Mouse (Mus musculus) ES-CJ7 (cell line): ENCODE results near the gene Zpr1.
"Not testable (repeated sequence)": the region's sequence is repeated elsewhere in the genome, so short reads cannot be mapped to it uniquely, and the experiment has no call there.

Experiments
- DNase-seq: peaks from one replicate; pipeline ENCODE4 v3.0.0; 2011; ENCODE audit warnings: low read depth, low spot score

The Zpr1 gene

GRCm38 (mm10) chr9:46261131-46261530 lies 11.7 kb upstream of the Zpr1 start:
- DNase-seq = no peak

- DNase-seq = no peak
Measured at GRCm38 (mm10) chr9:46268343-46268873, 4.5 kb upstream of the Zpr1 start, which contains the start of gene Apoa5. TSS of gene Apoa5 (plus strand) at chr9:46268633.

GRCm38 (mm10) chr9:46269125-46269524 lies 3.7 kb upstream of the Zpr1 start:
- DNase-seq = no peak

- no peak for DNase-seq
Measured at GRCm38 (mm10) chr9:46270782-46271181, 2.1 kb upstream of the Zpr1 start.

GRCm38 (mm10) chr9:46272070-46272469 lies 794 bp upstream of the Zpr1 start:
- DNase-seq = no peak

- DNase-seq = no peak
Measured at GRCm38 (mm10) chr9:46274494-46274893, 1.6 kb downstream of the Zpr1 start.

- DNase-seq = peak; percentile 93
Measured at GRCm38 (mm10) chr9:46282631-46283436, 10.0 kb downstream of the Zpr1 start, which contains the start of gene Bud13. TSS of gene Bud13 (plus strand) at chr9:46283008.

- DNase-seq = no peak
Measured at GRCm38 (mm10) chr9:46298381-46298780, 25.5 kb downstream of the Zpr1 start.

GRCm38 (mm10) chr9:46302142-46302541 lies 29.3 kb downstream of the Zpr1 start:
- DNase-seq = peak; percentile 73

- DNase-seq = peak; percentile 87
Measured at GRCm38 (mm10) chr9:46309121-46309520, 36.3 kb downstream of the Zpr1 start.

- DNase-seq = peak; percentile 88
Measured at GRCm38 (mm10) chr9:46314507-46314906, 41.6 kb downstream of the Zpr1 start.

- no peak for DNase-seq
Measured at GRCm38 (mm10) chr9:46314921-46315320, 42.1 kb downstream of the Zpr1 start.

GRCm38 (mm10) chr9:46315807-46316365 lies 43.0 kb downstream of the Zpr1 start:
- no peak for DNase-seq

GRCm38 (mm10) chr9:46316388-46316787 lies 43.5 kb downstream of the Zpr1 start:
- no peak for DNase-seq

- DNase-seq = no peak
Measured at GRCm38 (mm10) chr9:46316909-46317308, 44.0 kb downstream of the Zpr1 start.

- peak; percentile 48 for DNase-seq
Measured at GRCm38 (mm10) chr9:46317957-46318356, 45.1 kb downstream of the Zpr1 start.

GRCm38 (mm10) chr9:46319886-46320285 lies 47.0 kb downstream of the Zpr1 start, which contains the start of gene 4931429L15Rik:
TSS of gene 4931429L15Rik (minus strand) at chr9:46319986.
- DNase-seq = not testable (repeated sequence)

- DNase-seq = no peak
Measured at GRCm38 (mm10) chr9:46320461-46320860, 47.6 kb downstream of the Zpr1 start.

- DNase-seq = peak; percentile 45
Measured at GRCm38 (mm10) chr9:46326694-46327405, 54.0 kb downstream of the Zpr1 start.

GRCm38 (mm10) chr9:46327706-46328571 lies 55.1 kb downstream of the Zpr1 start:
- peak; percentile 86 for DNase-seq
